Mouse (Mus musculus): ENCODE results near the gene S100a5.

DNA sequence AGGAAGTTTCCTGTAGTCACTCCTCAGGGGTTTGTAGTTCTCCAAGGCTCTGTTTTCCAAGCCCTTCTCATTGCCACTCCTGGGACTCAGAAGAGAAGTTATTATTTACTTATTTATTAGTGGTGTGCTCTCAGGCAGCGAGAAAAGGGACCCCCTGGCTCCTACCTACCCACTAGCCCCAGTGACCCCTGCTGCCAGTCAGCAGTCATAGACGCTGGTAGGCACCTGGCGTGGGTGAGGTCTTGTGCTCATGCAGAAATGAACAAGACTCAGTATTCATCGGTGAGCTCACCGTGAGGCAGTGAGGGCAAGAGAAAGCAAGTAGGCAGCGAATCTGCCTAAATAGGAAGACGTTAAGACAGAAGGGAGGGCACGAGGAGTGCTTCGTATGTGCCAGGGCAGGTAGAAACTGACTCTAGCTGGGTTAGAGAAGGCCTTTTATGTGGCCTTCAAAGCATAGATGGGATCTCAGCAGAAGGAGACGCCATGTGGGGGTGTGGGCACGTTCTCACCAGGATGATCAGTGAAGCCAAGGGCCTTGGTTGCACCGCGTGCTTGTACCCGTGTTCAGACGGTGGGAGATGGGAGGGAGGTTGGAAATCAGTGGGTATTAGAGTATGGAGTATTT lies 22.2 kb upstream of the S100a5 start:
- TF ChIP-seq CTCF (IDR thresholded peaks at IDR 0.05; ENCODE audit: low read depth, low read length) (no peak), POLR2A (IDR thresholded peaks at IDR 0.05; ENCODE audit: borderline replicate concordance, low read depth, low read length) (no peak)
